Mouse (Mus musculus) T-helper 2 cell (primary cell): ENCODE data around the gene Sec63.

Experiments
- in situ Hi-C: fragments of 300-600 bp; cut with MboI, MseI; formaldehyde crosslinking; loops from one replicate; pipeline ENCODE4 v1.15.1; 2025; ENCODE audit warnings: high pct_unique_total_duplicates

Gene Sec63

GRCm38 (mm10) chr10:42827155-42827554 lies 65.9 kb downstream of the Sec63 start:
- in situ Hi-C loops: no loop called here

GRCm38 (mm10) chr10:42830007-42830406 lies 68.7 kb downstream of the Sec63 start:
- in situ Hi-C loops: no loop called here

DNA sequence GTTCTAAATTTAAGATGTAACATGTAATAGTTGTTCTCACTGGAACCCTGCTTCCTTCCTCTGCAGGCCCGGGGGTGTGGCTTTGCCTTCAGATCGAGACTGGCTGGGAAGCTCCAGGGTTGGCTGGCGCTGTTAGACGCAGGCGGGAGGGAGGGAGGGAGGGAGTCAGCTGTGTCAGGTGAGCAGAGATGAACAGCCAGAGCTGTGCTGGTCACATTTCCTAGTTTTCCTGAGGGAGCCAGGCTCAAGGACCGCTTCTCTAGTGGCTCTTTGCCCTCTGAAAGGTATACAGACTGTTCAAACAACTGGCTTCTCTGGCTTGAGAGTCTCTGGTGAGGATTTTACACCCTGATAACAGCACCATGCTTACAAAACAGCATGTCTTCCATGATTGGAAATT lies 69.1 kb downstream of the Sec63 start:
- in situ Hi-C loops: no loop called here

GRCm38 (mm10) chr10:42832677-42833076 lies 71.4 kb downstream of the Sec63 start:
- in situ Hi-C loops: no loop called here

- in situ Hi-C loops: no loop called here
Observed at GRCm38 (mm10) chr10:42833871-42834727, 72.8 kb downstream of the Sec63 start.

GRCm38 (mm10) chr10:42838106-42838505 lies 76.8 kb downstream of the Sec63 start:
- in situ Hi-C loops: no loop called here

GRCm38 (mm10) chr10:42838736-42839135 lies 77.4 kb downstream of the Sec63 start:
- in situ Hi-C loops: no loop called here

DNA sequence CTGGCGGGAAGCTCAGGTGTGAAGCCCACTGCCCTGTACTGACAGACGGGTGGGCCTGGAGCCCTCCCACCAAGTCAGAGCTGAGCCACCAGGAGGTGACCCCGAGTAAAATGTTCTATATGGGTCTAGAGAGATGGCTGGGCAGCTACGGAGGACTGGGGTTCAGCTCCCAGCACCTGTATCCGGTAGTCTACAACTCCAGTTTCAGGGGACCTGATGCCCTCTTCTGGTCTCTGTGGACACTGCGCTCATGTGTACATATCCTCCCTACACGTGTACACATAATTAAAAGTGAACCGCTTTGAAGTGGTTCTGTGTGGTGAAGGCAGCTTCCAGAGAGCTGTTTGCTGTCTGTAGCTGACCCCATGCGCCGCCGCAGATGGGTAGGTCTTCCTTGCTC lies 78.7 kb downstream of the Sec63 start:
- in situ Hi-C loops: loop anchor here (5.0 kb wide), 1 partner anchor 147 kb away; no protein-coding TSS in a partner anchor

GRCm38 (mm10) chr10:42841531-42842195 lies 80.4 kb downstream of the Sec63 start:
- in situ Hi-C loops: loop anchor here (5.0 kb wide), 1 partner anchor 146 kb away; no protein-coding TSS in a partner anchor

GRCm38 (mm10) chr10:42842358-42842757 lies 81.1 kb downstream of the Sec63 start:
- in situ Hi-C loops: loop anchor here (5.0 kb wide), 1 partner anchor 145 kb away; no protein-coding TSS in a partner anchor

DNA sequence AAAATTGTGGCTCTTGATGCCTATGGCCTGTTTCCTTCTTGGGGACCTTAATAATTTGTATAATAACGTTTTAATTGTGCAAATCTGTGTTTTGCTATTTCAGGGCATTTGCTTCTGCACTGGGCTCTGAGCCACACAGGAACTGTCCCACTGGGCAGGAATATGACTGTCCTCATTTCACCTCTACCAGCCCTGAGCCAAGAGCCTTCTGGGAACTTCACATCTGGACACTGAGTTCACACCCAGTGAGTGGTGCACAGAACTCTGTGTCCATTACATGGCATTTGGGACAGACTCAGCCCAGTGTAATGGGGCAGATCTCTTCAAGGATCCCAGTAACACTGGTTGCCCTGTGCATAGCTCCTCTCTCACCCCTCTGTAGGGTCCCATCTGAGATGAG lies 82.1 kb downstream of the Sec63 start:
- in situ Hi-C loops: loop anchor here (5.0 kb wide), 1 partner anchor 144 kb away; no protein-coding TSS in a partner anchor

DNA sequence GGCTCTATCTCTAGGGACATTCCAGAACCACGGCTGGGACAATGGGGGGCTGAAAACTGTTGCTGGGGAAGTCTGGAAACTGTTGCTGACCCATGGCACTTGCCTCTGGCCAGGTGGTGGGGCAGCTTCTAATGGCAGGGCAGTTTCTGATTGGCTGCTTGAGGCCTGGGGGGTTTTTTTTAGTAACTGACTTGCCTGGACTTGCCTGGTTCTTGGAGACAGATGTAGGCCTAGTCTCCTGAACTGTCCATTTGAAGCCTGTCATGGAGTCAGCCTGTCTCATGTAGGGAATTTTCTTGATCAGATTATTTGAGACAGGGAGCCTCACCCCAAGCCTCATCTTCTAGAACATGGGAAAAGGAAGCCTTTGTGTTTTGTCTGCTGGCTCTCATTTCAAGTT lies 84.2 kb downstream of the Sec63 start:
- in situ Hi-C loops: no loop called here

- in situ Hi-C loops: no loop called here
Observed at GRCm38 (mm10) chr10:42848179-42849080, 87.1 kb downstream of the Sec63 start.

DNA sequence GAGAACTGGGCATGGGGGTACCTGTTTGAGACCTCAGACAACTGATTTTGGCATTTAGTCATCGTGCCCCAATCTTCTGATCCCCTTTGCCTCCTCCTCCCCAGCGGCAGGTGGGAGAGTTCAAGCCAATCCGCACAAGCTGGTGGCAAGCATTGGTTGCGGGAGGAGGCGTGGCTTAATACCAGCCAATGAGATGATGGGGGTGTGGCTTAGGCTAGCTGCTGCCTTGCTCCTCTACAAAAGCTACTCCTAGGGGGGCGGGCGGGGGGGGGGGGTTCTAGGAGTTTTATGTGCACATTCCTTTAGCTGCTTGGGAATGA lies 87.7 kb downstream of the Sec63 start:
- in situ Hi-C loops: no loop called here

- in situ Hi-C loops: no loop called here
Observed at GRCm38 (mm10) chr10:42854838-42855237, 93.5 kb downstream of the Sec63 start.

GRCm38 (mm10) chr10:42855250-42855649 lies 94.0 kb downstream of the Sec63 start:
- in situ Hi-C loops: no loop called here

- in situ Hi-C loops: no loop called here
Observed at GRCm38 (mm10) chr10:42856574-42856973, 95.3 kb downstream of the Sec63 start.

DNA sequence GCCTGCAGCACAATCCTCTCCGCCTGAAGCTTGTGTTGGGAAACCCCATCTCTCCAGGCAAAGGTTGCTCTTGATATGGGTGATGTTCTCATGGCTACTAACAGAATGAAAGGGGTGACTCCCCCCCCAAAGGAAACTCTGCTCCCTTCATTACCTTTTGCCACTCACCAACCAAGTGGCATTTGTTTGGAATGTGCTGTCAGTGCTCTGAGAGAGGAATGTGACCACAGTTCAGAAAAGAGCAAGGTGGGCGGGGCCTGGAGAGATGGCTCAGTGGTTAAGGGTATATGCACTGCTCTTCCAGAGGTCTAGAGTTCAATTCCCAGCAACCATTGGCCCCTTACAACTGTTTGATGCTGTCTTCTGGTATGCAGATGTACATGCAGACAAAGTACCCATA lies 95.7 kb downstream of the Sec63 start:
- in situ Hi-C loops: no loop called here

DNA sequence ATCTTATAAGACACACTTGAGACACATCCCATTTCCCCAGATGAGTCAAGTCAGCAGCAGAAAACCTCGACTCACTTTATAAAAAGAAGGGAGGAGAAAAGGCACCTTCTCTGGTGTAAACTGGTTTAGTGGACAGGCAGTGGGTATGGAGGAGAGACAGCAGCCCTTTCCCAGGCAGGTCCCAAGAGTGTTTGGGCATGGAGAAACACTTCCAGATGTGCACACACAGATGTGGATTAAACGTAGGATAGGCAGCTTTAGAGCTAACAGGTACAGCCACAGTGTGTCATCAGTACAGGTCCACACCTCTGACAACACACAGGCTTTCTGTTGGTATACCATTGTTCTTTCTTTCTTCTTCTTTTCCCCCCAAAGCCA lies 98.5 kb downstream of the Sec63 start:
- in situ Hi-C loops: no loop called here

- in situ Hi-C loops: no loop called here
Observed at GRCm38 (mm10) chr10:42860159-42860911, 99.0 kb downstream of the Sec63 start, which contains the start of gene Scml4. Gene Scml4 (plus strand): TSS chr10:42860370.

DNA sequence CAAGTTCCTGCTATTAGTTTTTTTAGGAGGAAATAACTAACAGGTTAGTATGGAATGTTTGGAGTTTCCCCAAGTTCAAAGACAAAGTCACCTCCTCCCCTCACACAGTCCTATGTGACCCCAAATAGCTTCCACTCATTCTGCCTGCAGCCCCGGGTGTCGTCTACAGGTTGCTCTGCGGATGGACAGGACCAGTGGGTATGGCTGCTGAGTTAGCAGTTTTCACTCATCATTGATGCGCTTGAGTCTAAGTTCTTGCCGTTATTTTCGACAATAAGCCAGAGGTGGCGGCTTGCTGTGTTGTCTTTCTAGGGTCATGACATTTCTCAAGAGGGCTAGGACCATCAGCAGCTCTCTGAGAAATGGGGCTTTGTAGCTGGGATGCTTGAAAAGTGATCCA lies 100.2 kb downstream of the Sec63 start:
- in situ Hi-C loops: no loop called here
